Mouse (Mus musculus) ES-Bruce4 (cell line): ENCODE results near the gene Apold1.

Source experiments
- CTCF ChIP-seq: IDR thresholded peaks from one replicate; pipeline ENCODE4 v1.8.1; 2011; ENCODE audit warnings: low read depth, low read length
- POLR2A ChIP-seq: IDR thresholded peaks from one replicate; pipeline ENCODE4 v1.8.1; 2011; ENCODE audit warnings: low read length; ENCODE audit not compliant: insufficient read depth

GRCm38 (mm10) chr6:134961286-134961685 lies 20.2 kb upstream of the Apold1 start:
- TF ChIP-seq CTCF = no peak
- no peak for TF ChIP-seq POLR2A
